Mouse (Mus musculus) embryo, embryonic 11.5 days (tissue): ENCODE measurements at regions not wholly inside any gene's neighbourhood (a gene's known extent, or its start where the extent isn't known, plus 50 kb on each side); places are given as distances from the start of the nearest gene placed in this dataset.

Experiments used
- DNase-seq: peaks from one replicate; pipeline ENCODE4 v3.0.0-alpha.2; 2012; ENCODE audit warnings: low read depth, low spot score

DNA sequence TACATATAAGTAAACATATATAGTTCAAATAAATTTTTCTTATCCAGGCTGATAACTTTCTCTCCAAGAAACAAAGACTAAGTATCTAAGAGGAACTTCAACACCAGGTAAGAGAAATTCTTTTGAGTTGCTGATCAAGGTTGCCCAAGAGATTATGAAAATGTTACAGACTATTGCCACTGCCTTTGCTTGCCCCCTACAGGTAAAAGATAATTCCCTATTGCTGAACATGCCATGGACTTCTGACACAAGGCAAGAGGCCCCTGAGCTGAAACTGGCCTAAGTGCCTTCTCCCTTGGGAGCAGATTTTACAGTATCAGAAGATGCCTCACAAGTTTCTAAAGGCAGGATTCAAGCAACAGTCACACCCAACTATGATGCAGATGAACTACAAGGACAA, 2914.2 kb upstream of the Gm6569 start:
- no peak for DNase-seq

DNA sequence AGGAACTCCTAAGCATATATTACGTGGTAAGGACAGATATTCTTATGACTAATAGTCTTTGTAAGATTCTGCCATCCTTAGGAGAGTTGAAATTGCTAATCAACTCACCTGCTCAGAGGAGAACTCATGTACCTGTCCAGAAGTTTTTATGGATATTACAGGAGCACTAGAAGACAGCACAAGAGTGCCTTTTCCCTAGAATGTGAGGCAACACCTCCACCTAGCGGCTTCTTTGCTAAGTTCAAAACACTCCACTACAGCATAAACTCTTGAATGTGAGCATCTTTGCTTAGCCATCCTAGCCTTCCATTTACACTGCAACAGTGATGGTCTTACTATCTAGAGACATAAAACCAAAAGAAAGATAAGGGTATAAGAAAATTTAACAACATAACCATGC, 2913.5 kb upstream of the Gm6569 start:
- peak; percentile 43 for DNase-seq
